Mouse (Mus musculus): ENCODE data around the gene Alms1.
"Not testable (repeated sequence)": the region's sequence is repeated elsewhere in the genome, so short reads cannot be mapped to it uniquely, and the experiment has no call there.

Gene Alms1

DNA sequence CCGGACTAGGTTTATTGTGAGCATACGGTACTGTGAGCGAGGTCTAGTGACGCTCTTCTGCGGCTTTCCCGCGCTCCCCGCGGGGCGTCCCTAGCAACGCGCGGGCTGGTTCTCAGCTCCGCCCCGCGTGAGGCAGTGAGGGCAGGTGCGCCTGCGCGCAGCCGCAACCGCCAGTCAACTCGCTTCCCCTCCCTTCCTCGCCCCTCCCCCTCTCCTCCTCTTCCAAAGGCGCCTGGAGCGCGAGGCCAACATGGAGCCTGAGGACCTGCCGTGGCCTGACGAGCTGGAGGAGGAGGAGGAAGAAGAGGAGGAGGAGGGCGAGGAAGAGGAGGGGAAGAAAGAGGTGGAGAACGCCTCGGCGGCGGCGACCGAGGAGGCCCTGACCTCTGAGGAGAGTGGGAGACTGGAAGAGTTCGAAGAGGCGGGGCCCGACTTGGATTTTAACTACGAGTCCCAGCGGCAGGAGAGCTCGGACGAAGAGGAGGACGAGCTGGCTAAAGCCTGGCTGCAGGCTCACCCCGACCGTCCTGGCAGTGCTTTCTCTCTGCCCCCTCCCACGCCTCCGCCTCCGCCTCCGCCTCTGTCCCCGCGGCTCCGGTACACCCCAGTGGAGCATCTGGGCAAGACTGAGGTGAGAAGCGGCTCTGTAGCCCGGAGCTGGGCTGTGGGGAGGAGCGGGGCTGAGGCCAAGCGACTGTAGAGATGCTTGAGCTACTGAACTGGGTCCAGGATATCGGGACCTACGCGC lies at the start of gene Alms1:
TSS of gene Alms1 (plus strand) at position 136 of the 748 bp plus-strand sequence.
- peak; percentile 93 to 94 for DNase-seq (ENCODE audit: low spot score in 2 of 2)

DNA sequence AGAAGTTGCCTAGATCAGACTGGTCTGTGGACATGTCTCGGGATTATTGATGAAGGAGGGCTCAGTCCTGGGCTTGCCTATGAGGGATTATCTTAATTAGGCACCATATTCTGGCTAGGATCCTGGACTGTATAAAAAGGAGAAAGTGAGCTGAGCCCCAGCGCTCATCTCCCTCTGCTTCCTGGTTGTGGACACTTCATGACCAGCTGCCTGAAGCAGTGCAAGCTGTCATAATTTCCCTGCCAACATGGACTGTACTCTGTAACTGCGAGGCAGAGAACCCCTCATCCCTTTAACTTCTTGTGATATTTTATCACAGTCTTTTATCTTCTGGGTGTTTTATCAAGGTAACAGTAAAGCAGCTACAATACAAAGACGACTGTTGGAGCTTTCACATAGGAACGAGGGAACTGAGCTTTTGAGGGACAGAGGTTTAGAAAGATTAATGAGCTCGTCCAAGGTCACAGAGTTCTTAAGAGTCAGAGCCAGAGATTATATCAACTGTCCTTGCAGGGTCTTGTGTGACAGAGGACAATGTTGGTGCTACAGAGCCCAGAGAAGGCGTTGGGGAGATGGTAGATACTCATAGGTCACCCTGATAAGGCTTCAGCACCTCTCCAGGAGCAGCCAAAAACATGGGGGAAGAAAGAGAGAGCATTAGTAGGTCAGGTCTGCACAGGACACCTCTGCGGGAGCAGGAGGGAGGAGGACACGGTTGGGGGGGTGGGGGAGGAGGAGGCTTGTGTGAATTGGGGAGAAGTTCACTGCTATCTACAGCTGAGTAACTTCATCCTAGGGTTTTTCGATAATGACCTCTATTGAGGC lies 43.8 kb upstream of the Alms1 start:
- no peak for DNase-seq (ENCODE audit: low spot score in 2 of 2)

GRCm38 (mm10) chr6:85544251-85544881 lies 43.0 kb upstream of the Alms1 start:
- peak; percentile 49 to 66 for DNase-seq (ENCODE audit: low spot score in 2 of 2)

GRCm38 (mm10) chr6:85547642-85548041 lies 39.7 kb upstream of the Alms1 start:
- DNase-seq (ENCODE audit: low spot score in 2 of 2): no peak

GRCm38 (mm10) chr6:85562374-85562773 lies 25.0 kb upstream of the Alms1 start:
- no peak for DNase-seq (ENCODE audit: low spot score in 2 of 2)

DNA sequence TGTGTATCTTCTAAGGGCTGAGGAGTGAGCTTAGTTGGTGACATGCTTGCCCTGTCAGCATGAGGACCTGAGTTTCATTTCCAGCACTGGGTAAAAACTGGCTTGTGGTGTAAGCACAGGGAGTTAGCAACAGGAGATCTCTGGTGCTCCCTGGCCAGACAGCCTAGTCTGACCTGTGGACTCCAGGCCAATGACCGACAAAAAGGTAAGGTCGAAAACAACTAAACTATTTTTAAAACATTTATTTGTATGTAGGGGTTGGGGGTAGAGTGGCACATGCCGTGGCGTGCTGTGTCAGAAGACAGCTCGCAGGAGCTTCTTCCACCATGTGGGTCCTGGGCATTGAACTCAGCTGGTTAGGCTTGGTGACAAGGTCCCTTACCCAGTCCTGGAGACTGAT lies 14.5 kb upstream of the Alms1 start:
- DNase-seq (ENCODE audit: low spot score in 2 of 2): no peak

GRCm38 (mm10) chr6:85581688-85582087 lies 5.6 kb upstream of the Alms1 start:
- no peak for DNase-seq (ENCODE audit: low spot score in 2 of 2)

- no peak for DNase-seq (ENCODE audit: low spot score in 2 of 2)
Observed at GRCm38 (mm10) chr6:85584612-85585011, 2.7 kb upstream of the Alms1 start.

DNA sequence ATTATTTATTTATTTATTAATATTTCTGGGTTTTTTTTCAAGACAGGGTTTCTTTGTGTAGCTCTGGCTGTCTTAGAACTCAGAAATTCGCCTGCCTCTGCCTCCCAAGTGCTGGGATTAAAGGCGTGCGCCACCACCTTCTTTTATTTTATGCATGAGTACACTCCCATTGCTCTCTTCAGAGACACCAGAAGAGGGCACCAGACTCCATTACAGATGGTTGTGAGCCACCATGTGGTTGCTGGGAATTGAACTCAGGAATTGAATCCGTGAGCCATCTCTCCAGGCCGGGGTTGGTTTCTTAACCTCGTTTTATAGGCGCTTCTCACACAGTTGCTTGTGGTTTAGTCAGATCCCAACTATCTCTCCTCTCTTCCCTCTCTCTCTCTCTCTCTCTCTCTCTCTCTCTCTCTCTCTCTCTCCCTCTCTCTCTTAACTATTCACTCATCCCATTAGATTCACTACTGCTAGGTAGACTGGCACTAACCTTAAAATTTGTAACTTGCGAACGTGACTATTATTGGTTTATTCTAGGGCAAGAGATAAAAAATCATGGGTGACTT lies 445 bp upstream of the Alms1 start:
- DNase-seq (ENCODE audit: low spot score in 2 of 2): no peak

DNA sequence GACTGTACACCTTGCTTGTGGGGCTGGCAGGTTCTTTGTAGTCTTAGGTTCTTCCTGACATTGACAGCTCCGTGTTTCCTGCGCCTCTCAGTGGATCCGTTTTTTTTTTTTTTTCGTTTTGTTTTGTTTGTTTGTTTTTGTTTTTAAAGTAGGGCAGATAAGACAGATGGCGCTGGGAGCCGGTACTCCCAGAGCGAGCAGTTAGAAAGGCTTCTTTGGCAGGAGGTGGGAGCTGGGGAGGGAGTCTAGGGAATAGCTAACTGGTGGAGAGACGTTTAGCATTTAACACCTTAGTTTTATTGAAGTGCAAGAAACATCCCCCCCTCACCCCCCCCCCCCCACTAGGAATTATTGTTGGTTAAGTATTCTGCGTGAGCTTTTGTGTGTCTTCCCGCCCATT lies 833 bp downstream of the Alms1 start:
- peak in 1 of 2 experiments; percentile 19 for DNase-seq (ENCODE audit: low spot score in 2 of 2)

- DNase-seq (ENCODE audit: low spot score in 2 of 2): no peak
Observed at GRCm38 (mm10) chr6:85588568-85588967, 1.2 kb downstream of the Alms1 start.

- DNase-seq (ENCODE audit: low spot score in 2 of 2): no peak
Observed at GRCm38 (mm10) chr6:85590116-85590515, 2.8 kb downstream of the Alms1 start.

DNA sequence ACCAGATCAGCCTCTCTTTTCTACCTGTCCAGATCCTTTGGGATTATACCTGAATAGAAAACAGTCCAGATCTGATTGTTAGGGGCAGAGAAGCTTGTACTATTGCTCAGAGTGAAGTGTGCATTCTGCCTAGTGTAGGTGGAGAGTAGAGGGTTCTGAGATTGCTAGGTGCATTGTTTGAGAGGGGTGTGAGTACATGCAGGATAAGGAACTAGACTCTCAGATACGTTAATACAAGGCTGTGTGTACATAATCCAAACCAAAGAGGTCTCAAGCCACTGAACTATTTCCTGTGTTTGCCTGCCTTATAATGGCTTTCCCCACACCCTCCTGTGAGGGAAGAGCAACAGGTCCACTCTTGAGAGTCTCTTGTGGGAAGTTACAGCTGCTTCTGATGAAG lies 12.0 kb downstream of the Alms1 start:
- no peak for DNase-seq (ENCODE audit: low spot score in 2 of 2)

DNA sequence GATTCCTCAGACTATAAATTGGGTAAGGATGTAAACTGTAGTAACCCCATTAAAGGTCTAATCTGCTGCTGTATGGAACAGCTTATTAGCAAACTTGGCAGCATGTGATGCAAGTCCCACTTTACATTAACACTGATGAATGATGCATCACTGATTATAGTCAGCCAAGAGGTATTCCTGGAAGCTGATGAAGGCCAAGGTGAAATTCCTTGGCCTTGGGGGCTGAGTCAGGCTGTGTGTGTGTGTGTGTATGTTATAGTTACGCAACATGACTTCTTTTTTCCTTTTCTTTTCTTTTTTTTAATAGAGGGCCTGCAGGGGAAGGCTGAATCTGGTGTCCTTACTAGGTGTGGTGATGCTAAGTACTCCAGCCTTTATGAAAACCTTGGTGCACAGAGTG lies 23.2 kb downstream of the Alms1 start:
- no peak for DNase-seq (ENCODE audit: low spot score in 2 of 2)

GRCm38 (mm10) chr6:85620826-85621225 lies 33.5 kb downstream of the Alms1 start:
- DNase-seq (ENCODE audit: low spot score in 2 of 2): no peak

DNA sequence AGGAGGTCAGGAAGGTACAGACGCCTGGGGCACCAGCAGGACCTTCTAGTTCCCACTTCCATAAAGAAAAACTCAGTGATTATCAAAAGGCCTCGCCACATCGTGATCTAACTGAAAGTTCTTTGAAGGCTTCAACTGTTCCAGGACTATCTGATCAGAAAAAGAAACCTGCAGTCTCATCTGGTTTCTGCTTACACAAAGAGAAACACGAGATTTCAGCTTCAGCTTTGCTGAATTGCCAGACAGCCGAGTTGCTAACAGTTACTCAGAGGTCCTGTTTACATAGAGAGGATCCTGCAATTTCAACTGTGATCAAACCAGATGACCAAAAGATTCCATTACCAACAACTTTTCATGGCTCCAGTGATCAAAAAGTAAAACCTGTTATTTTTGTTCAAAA lies 34.3 kb downstream of the Alms1 start:
- no peak for DNase-seq (ENCODE audit: low spot score in 2 of 2)

DNA sequence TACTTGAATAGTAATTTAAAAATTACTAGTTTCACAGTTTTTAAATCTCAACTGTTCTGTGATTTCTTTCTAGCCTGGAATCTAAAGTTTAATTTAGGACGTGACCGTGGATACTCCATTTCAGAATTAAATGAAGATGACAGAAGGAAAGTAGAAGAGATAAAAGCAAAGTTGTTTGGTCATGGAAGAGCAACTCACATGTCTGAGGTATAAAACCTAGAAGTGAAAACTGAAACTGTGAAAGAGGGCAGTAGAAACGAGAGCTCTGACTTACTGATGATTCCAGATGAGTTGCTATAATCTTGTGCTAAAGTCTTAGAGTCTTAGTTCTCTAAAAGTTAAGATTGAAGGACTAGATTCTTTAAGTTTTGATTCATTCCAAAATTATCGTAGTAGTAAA lies 37.2 kb downstream of the Alms1 start:
- no peak for DNase-seq (ENCODE audit: low spot score in 2 of 2)

DNA sequence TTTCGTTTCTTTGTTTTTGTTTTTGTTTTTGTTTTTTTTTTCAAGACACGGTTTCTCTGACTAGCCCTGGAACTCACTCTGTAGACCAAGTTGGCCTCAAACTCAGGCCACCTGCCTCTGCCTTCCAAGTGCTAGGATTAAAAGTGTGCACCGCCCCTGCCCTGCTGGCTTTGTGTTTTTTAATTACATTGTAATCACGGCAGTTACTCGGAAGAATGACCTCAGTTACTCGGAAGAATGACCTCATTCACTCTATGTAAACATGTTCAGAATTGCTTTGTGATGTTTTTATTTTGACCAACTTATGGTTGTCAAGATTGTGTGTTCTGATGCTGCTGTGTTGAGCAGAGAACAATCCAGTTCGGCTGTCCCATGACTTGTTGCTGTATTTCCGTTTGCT lies 45.8 kb downstream of the Alms1 start:
- no peak for DNase-seq (ENCODE audit: low spot score in 2 of 2)

DNA sequence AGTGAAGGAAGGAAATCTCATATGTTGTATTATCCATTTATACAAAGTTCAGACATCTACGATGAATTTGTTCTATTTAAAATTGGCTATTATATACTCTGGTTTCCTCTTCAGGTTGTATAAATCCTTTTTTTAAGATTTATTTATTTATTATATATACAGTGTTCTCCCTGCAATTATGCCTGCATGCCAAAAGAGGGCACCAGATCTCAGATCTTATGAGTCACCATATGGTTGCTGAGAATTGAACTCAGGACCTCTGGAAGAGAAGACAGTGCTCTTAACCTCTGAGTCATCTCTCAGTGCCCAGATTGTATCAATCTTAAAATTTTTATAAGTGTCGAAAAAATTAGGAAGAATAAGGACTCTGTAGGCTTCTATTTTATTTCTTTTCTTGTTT lies 65.9 kb downstream of the Alms1 start:
- no peak for DNase-seq (ENCODE audit: low spot score in 2 of 2)

GRCm38 (mm10) chr6:85701943-85702342 lies 114.6 kb downstream of the Alms1 start:
- not testable (repeated sequence) for DNase-seq (ENCODE audit: low spot score in 2 of 2)

DNA sequence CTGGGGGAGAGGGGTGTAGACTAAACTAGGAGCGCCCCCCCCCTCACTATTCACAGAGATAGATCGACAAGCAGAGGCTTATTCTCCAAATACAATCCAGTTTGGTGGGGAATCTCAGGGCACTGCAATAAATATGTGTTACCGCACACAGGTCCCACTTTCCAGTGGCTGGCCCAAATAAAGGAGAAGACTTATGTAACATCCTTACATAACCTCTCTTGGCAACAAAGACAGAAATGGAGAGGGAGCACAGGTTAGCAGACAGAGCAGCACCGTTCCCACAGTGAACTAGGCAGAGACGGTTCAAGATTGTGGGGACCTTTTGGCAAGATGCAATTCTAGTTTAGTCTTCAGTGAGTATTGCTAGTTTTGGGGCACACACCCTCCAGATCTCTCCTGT lies 121.9 kb downstream of the Alms1 start:
- peak in 1 of 2 experiments; percentile 5 for DNase-seq (ENCODE audit: low spot score in 2 of 2)

DNA sequence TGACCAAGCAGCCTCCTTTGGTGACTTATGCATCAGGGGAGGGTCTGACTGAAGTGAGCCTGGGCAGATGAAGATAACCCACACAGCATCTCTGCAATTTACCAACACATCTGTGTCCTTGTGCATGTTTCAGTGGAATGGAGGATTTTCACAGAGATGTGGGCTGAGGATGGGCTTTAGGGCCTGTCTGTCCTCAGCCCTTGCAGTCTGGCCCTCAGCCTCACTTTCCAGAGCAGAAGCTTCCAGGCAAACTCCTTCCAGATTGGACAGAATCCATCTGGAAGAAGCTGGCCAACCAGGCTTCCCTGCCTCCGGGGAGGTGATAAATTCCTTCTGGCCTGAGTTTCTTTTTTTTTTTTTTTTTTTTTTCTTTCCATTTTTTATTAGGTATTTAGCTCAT lies 122.3 kb downstream of the Alms1 start:
- not testable (repeated sequence) for DNase-seq (ENCODE audit: low spot score in 2 of 2)
